Mouse (Mus musculus): ENCODE data around the gene Grk2. TPM values are rescaled to one million over a fixed set of nuclear protein-coding genes. Genes with fewer than 3 reads are reported as not detected.

Gene Grk2
- total RNA-seq, 2 experiments from 2014 or later, result 41.5 to 52.0 TPM

DNA sequence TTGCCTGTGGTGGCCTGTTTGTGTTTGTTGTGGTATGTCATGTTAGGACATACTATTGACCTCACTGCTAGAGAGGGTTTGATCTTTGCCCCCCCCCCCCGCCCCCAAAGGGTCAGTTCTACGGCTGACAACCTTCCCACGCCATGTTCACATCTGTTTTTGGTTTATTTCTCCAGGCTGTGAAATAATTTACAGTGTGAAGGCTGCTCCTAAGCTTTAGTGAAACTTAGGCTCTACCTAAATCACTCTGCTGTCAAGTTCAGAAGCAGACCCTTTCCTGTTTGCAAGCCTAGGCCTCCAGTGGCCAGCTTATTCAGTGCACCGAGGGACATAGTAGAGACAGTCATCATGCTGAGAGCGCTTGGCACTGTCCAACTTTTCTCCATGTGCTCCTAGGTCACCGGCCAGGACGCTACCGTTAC, 65.8 kb downstream of the Grk2 start:
- intact Hi-C loops (cut with DNase I), result no loop called here
- DNase-seq, result no peak

Small RNAs within 50 kb of the gene (microRNA-seq; reads per million reads assigned to microRNA genes)
- gene Mir6985, result 0 to 0.36 reads per million in 2 experiments

Other genes with a start within 250 kb of the Grk2 start
- gene Gstp3, start 246.7 kb downstream of the Grk2 start, total RNA-seq (2021), result not detected
- gene Cabp2, start 224.6 kb downstream of the Grk2 start, total RNA-seq (2021), result not detected
- gene Cdk2ap2, start 209.0 kb downstream of the Grk2 start, total RNA-seq (2021), result 10 to 100 TPM; 20.0 to 22.3 TPM
- 1 to 10 TPM; 3.8 to 4.0 TPM for gene Pitpnm1, start 206.2 kb downstream of the Grk2 start, total RNA-seq (2021)
- 10 to 100 TPM; 58.2 to 68.0 TPM for gene Aip, start 180.4 kb downstream of the Grk2 start, total RNA-seq (2021)
- gene Gpr152, start 166.4 kb downstream of the Grk2 start, total RNA-seq (2021), result not detected
- gene Cabp4, start 162.2 kb downstream of the Grk2 start, total RNA-seq (2021), result not detected
- 10 to 100 TPM; 13.9 to 15.3 TPM for gene Coro1b, start 157.6 kb downstream of the Grk2 start, total RNA-seq (2021)
- 1 to 10 TPM in 1 of 2 experiments, under 1 TPM in 1; 0.86 to 1.8 TPM for gene Ptprcap, start 152.6 kb downstream of the Grk2 start, total RNA-seq (2021)
- 10 to 100 TPM; 25.2 to 26.8 TPM for gene Rps6kb2, start 142.9 kb downstream of the Grk2 start, total RNA-seq (2021)
- gene Carns1, start 130.7 kb downstream of the Grk2 start, total RNA-seq (2021), result 10 to 100 TPM; 26.0 to 26.2 TPM
- gene Tbc1d10c, start 114.9 kb downstream of the Grk2 start, total RNA-seq (2021), result 1 to 10 TPM; 4.7 to 5.6 TPM
- gene Ppp1ca, start 114.2 kb downstream of the Grk2 start, total RNA-seq (2021), result 100 to 1,000 TPM; 196 to 211 TPM
- gene Rad9a, start 104.6 kb downstream of the Grk2 start, total RNA-seq (2021), result 1 to 10 TPM; 2.3 to 2.9 TPM
- gene Clcf1, start 92.0 kb downstream of the Grk2 start, total RNA-seq (2021), result under 1 TPM; 0.52 to 0.61 TPM
- gene AC109138.7, start 91.9 kb downstream of the Grk2 start, total RNA-seq (2021), result not detected
- 10 to 100 TPM; 16.0 to 21.1 TPM for gene Pold4, start 74.3 kb downstream of the Grk2 start, total RNA-seq (2021)
- 1 to 10 TPM; 2.4 to 3.0 TPM for gene Ssh3, start 37.0 kb downstream of the Grk2 start, total RNA-seq (2021)
- gene Ankrd13d, start 23.1 kb downstream of the Grk2 start, total RNA-seq (2021), result under 1 TPM; 0.23 to 0.27 TPM
- 10 to 100 TPM; 26.5 to 32.2 TPM for gene Kdm2a, start 92.1 kb upstream of the Grk2 start, total RNA-seq (2021)
- gene Rhod, start 133.2 kb upstream of the Grk2 start, total RNA-seq (2021), result under 1 TPM; 0.39 to 0.69 TPM
- gene Syt12, start 171.2 kb upstream of the Grk2 start, total RNA-seq (2021), result 1 to 10 TPM; 8.5 to 8.6 TPM
- not detected for gene 2010003K11Rik, start 192.4 kb upstream of the Grk2 start, total RNA-seq (2021)
- 10 to 100 TPM; 62.5 to 63.4 TPM for gene Pcx, start 204.2 kb upstream of the Grk2 start, total RNA-seq (2021)

All from gastrocnemius, postnatal 36 days (tissue).